Mouse (Mus musculus): ENCODE measurements around the gene Vmn1r181.
"Not testable (repeated sequence)": the region's sequence is repeated elsewhere in the genome, so short reads cannot be mapped to it uniquely, and the experiment has no call there.

Gene Vmn1r181

DNA sequence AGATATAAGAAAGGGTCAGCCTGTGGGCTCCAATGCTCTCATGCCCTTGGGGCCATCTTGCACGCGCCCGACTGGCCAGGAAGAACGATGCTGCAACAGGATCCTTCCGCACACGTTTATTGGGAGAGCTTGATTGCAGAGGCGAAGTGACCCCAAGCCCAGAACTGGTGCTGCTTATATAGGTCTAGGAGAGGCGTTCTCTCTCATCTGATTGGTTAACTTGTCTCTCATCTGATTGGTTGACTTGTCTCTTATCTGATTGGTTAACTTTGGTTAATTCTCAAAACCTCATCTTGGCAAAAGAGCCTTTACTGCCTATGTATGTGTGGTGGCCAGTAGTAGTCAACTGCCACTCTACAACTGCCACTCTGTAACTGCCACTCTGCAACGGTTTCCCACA is at the start of gene Vmn1r181:
Gene Vmn1r181, plus strand, starts transcription at position 301 of the 400 bp plus-strand sequence.
- DNase-seq (ENCODE audit: low spot score in 2 of 2): not testable (repeated sequence)

DNA sequence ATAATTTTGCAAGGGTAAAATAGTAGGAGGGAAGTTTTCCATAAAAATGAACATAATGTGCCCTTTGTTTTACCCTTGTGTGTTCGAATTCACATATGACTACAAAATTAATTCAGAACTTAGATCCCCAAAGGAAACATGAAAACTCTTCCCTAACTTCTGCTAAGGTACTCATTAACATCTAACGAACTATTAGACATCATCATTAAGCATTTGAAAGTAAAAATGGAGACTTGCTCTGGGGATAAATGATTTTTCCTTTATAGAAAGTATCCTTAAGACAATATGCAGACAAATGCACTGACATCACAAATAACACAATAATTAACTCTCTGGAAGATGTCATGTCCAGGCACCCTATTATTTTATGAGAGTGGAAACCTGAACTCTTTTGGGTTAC is 47.7 kb upstream of the Vmn1r181 start, which contains the start of gene Vmn1r179:
Gene Vmn1r179, plus strand, starts transcription at position 301 of the 400 bp plus-strand sequence.
- no peak for DNase-seq (ENCODE audit: low spot score in 2 of 2)

DNA sequence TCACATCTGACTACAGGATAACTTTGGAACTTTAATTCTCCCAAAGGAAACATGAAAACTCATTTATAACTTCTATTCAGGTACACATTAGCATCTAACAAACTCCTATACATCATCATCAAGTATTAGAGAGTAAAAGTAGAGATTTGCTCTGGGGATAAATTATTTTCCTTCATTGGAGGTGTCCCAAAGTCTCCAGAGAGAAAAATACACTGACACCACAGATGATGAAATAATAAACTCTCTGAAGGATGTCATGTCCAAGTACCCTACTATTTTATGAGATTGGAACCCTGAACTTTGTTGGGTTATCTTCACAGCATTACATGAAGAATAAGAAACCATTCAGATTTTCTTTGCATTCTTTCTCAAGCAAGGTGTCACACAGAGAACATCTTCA is 24.1 kb upstream of the Vmn1r181 start, which contains the start of gene Vmn1r180:
Gene Vmn1r180, plus strand, starts transcription at position 301 of the 400 bp plus-strand sequence.
- DNase-seq (ENCODE audit: low spot score in 2 of 2): no peak

DNA sequence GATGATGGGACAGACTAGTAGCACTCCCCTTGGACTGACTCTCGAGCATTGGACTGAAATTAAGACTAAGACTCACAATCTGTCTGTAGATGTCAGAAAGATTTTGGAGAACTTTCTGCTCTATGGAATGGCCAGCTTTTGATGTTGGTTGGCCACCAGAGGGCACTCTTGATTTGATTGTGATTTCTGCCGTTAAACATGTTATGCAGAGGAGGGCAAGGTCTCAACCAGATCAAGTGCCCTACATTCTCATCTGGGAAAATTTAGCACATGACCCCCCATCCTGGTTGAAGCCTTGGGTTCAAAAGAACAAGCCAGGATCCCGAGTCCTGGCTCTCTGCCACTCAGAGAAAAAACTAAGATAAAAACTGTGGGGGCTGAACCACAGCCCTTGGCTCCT is 6.4 kb upstream of the Vmn1r181 start:
- peak in 1 of 2 experiments; percentile 20 for DNase-seq (ENCODE audit: low spot score in 2 of 2)

GRCm38 (mm10) chr7:24001391-24001790 is 27.0 kb downstream of the Vmn1r181 start, which contains the start of gene V1rd19:
Gene V1rd19 (plus strand): TSS chr7:24001691.
- DNase-seq (ENCODE audit: low spot score in 2 of 2): no peak

Measured in right cerebral cortex, postnatal 10 days (tissue).